Mouse (Mus musculus) lung, embryonic 14.5 days (tissue): ENCODE results near the gene Polm. TPM values are rescaled to one million over a fixed set of nuclear protein-coding genes. Genes with fewer than 3 reads are reported as not detected.

Experiments
- ATAC-seq: fragments of 200-750 bp; cut with Nextera tagmentation; 2 replicates; pipeline ENCODE4 v1.8.0; 2017; ENCODE audit warnings: mild to moderate bottlenecking, moderate TSS enrichment, moderate library complexity; ENCODE audit not compliant: insufficient read depth
- DNase-seq: peaks from one replicate; pipeline ENCODE4 v3.0.0-alpha.2; 2015
- H3K27ac ChIP-seq: fragments of 300-500 bp; sonication (generic); 2 replicates; pipeline ENCODE4 v1.5.1; 2014; ENCODE audit warnings: low read depth, mild to moderate bottlenecking, moderate library complexity
- H3K27me3 ChIP-seq: fragments of 300-500 bp; sonication (generic); 2 replicates; pipeline ENCODE4 v1.6.1; 2014; ENCODE audit warnings: low read length, control low read depth; ENCODE audit not compliant: insufficient read depth
- H3K36me3 ChIP-seq: fragments of 300-500 bp; sonication (generic); 2 replicates; pipeline ENCODE4 v1.6.1; 2014; ENCODE audit warnings: control low read depth; ENCODE audit not compliant: insufficient read depth
- H3K4me1 ChIP-seq: fragments of 300-500 bp; sonication (generic); 2 replicates; pipeline ENCODE4 v1.6.1; 2014; ENCODE audit warnings: antibody characterized with exemption, control low read depth; ENCODE audit not compliant: insufficient read depth
- H3K4me2 ChIP-seq: fragments of 300-500 bp; sonication (generic); 2 replicates; pipeline ENCODE4 v1.6.1; 2014; ENCODE audit warnings: mild to moderate bottlenecking
- H3K4me3 ChIP-seq: fragments of 300-500 bp; sonication (generic); 2 replicates; pipeline ENCODE4 v1.5.1; 2014; ENCODE audit warnings: low read depth, low read length
- H3K9ac ChIP-seq: fragments of 300-500 bp; sonication (generic); 2 replicates; pipeline ENCODE4 v1.6.1; 2014
- H3K9me3 ChIP-seq: fragments of 300-500 bp; sonication (generic); 2 replicates; pipeline ENCODE4 v1.6.1; 2016; ENCODE audit warnings: low read depth, low read length, control low read depth
- CTCF ChIP-seq: IDR thresholded peaks from 2 replicates; pipeline ENCODE4 v1.5.1; 2016; ENCODE audit warnings: antibody characterized with exemption, low read depth
- WGBS: fragments of 180-500 bp; shearing (Covaris S2); extraction: QIAGEN DNeasy Blood & Tissue Kit; methylation state at CpG from one replicate; pipeline ENCODE4 v1.1.7; 2014; 5-methylcytosine and 5-hydroxymethylcytosine counted together
- polyA plus RNA-seq: library from polyadenylated mRNA; unstranded; fragments of >200 nt; fragmentation: Nextera tagmentation; extraction: Ambion mirVana; gene quantifications from 2 replicates; pipeline ENCODE4 v1.2.1, GENCODE M21; 2014

The Polm gene
- polyA plus RNA-seq, 1 experiment from 2014 or later, result 7.7 TPM

GRCm38 (mm10) chr11:5867196-5867595 lies 29.4 kb upstream of the Polm start:
- Histone ChIP-seq H3K4me3 (no peak overlapping the region), H3K36me3 (peaks cover 51% of the 10 kb centered on the region), H3K4me1 (no peaks in the 10 kb centered on the region), H3K9me3 (no peaks in the 10 kb centered on the region), H3K27me3 (no peaks in the 10 kb centered on the region), H3K9ac (no peak overlapping the region), H3K27ac (no peak overlapping the region), H3K4me2 (no peak overlapping the region)
- DNase-seq (no peak), ATAC-seq (no peak)
- TF ChIP-seq CTCF, result no peak
- WGBS, result 77% methylated on average over 2 of the region's 2 CpGs

GRCm38 (mm10) chr11:5862394-5863105 lies 24.7 kb upstream of the Polm start:
- peaks cover 7% of the 10 kb centered on the region; the same call in 1 of the 2 replicates for H3K36me3 ChIP-seq
- H3K4me2 ChIP-seq, result peak overlapping the region; percentile 85
- WGBS, result 10% methylated on average over 15 of the region's 15 CpGs
- H3K9me3 ChIP-seq, result no peaks in the 10 kb centered on the region
- peak; percentile 57 for ATAC-seq
- peaks cover 4% of the 10 kb centered on the region for H3K4me1 ChIP-seq
- DNase-seq, result peak; percentile 40
- no peak overlapping the region for H3K27ac ChIP-seq
- H3K9ac ChIP-seq, result peak overlapping the region; percentile 59
- TF ChIP-seq CTCF, result no peak
- H3K27me3 ChIP-seq, result no peaks in the 10 kb centered on the region
- peak overlapping the region; percentile 48 for H3K4me3 ChIP-seq

GRCm38 (mm10) chr11:5861678-5862393 lies 24.0 kb upstream of the Polm start, which contains the start of gene Aebp1:
Aebp1 (plus strand) TSS chr11:5861947.
- 1% methylated on average over 59 of the region's 59 CpGs for WGBS
- Histone ChIP-seq H3K36me3 (0 out of 2 replicates have a peak, but pooled peaks cover 4% of the 10 kb centered on the region), H3K9ac (peak within 1 kb of the TSS; percentile 59), H3K4me3 (peak within 1 kb of the TSS; percentile 48), H3K27me3 (no peaks in the 10 kb centered on the region), H3K9me3 (no peaks in the 10 kb centered on the region), H3K4me1 (peaks cover 4% of the 10 kb centered on the region), H3K27ac (no peak within 1 kb of the TSS), H3K4me2 (peak within 1 kb of the TSS; percentile 85)
- ATAC-seq (peak; percentile 84), DNase-seq (peak; percentile 76)
- no peak for TF ChIP-seq CTCF

- H3K27ac ChIP-seq, result no peak overlapping the region
- no peaks in the 10 kb centered on the region for H3K27me3 ChIP-seq
- no peak overlapping the region for H3K4me3 ChIP-seq
- H3K4me2 ChIP-seq, result no peak overlapping the region
- H3K9me3 ChIP-seq, result no peaks in the 10 kb centered on the region
- peaks cover 4% of the 10 kb centered on the region for H3K4me1 ChIP-seq
- 0 out of 2 replicates have a peak, but pooled peaks cover 4% of the 10 kb centered on the region for H3K36me3 ChIP-seq
- H3K9ac ChIP-seq, result no peak overlapping the region
- ATAC-seq (no peak), DNase-seq (peak; percentile 40)
- no peak for TF ChIP-seq CTCF
- WGBS, result 44% methylated on average over 6 of the region's 6 CpGs
These were observed 22.8 kb upstream of the Polm start for GRCm38 (mm10) chr11:5860639-5861038.

- H3K4me2 ChIP-seq, result no peak overlapping the region
- no peaks in the 10 kb centered on the region for H3K27me3 ChIP-seq
- WGBS, result 76% methylated on average over 13 of the region's 13 CpGs
- no peaks in the 10 kb centered on the region for H3K9me3 ChIP-seq
- H3K4me1 ChIP-seq, result peaks cover 4% of the 10 kb centered on the region
- H3K4me3 ChIP-seq, result no peak overlapping the region
- H3K27ac ChIP-seq, result no peak overlapping the region
- DNase-seq (no peak), ATAC-seq (no peak)
- TF ChIP-seq CTCF, result no peak
- H3K36me3 ChIP-seq, result 0 out of 2 replicates have a peak, but pooled peaks cover 2% of the 10 kb centered on the region
- no peak overlapping the region for H3K9ac ChIP-seq
These were observed 22.2 kb upstream of the Polm start for GRCm38 (mm10) chr11:5859883-5860550.

- H3K4me1 ChIP-seq, result peaks cover 4% of the 10 kb centered on the region
- H3K9ac ChIP-seq, result no peak overlapping the region
- TF ChIP-seq CTCF, result peak; percentile 52
- H3K9me3 ChIP-seq, result no peaks in the 10 kb centered on the region
- H3K27ac ChIP-seq, result no peak overlapping the region
- ATAC-seq, result no peak
- H3K4me2 ChIP-seq, result no peak overlapping the region
- H3K27me3 ChIP-seq, result no peaks in the 10 kb centered on the region
- DNase-seq, result no peak
- H3K36me3 ChIP-seq, result no peaks in the 10 kb centered on the region
- 80% methylated on average over 1 of the region's 1 CpGs for WGBS
- no peak overlapping the region for H3K4me3 ChIP-seq
These were observed 20.9 kb upstream of the Polm start for GRCm38 (mm10) chr11:5858723-5859122.
